Mouse (Mus musculus) right cerebral cortex, postnatal 10 days (tissue): ENCODE results near the gene Knl1.
"Not testable (repeated sequence)": the region's sequence is repeated elsewhere in the genome, so short reads cannot be mapped to it uniquely, and the experiment has no call there.

Experiments
- DNase-seq, 2 experiments: peaks; one replicate each; pipeline ENCODE4 v3.0.0; 2021; ENCODE audit warnings: low spot score in 2 of 2

The Knl1 gene

DNA sequence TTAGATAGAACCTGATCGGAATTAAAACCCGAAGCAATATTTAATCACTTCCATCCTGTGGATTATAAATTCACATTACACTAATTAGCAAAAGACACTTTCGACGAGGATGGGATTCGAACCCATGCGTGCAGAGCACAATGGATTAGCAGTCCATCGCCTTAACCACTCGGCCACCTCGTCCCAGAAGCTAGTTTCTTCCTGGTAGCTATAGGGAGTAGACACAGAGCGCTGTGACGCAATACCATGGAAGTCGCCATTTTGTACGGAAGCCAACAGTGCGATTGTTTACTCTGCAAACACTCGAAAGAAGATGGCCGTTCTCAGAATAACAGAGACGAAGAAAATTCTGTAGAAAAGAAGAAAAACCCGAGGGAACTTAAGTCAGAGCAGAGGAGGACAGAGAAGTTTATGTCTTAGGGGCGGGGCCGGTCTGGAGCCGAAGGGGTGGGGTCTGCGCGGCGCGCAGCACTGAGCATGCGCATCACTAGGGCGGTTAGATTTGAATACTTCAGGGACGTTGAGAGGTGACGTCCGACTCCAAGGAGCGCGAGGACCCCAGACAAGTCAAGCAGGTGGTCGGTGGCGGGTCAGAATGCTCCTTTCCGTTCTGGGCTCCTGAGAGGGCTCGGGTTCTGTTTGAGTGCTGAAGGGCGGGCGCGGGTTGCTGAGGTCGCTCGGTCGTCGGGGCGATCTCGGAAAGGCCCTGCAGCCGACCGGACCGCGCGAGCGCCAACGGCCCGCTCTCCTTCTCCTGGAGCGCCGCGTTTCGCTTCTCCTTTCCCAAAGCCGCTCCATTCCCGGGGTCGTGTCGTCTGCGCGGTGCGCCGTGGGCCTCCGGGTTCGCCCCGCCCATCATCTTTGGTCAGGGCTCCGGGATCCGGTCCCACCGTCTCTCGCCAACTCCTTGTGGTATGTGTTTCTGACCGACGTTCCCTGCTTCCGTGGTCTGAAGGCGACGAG lies at the start of gene Knl1:
Gene Knl1, plus strand, starts transcription at position 471 of the 963 bp plus-strand sequence.
- peak; percentile 95 for DNase-seq

GRCm38 (mm10) chr2:118998115-118998866 lies 48.6 kb upstream of the Knl1 start:
- DNase-seq: no peak

DNA sequence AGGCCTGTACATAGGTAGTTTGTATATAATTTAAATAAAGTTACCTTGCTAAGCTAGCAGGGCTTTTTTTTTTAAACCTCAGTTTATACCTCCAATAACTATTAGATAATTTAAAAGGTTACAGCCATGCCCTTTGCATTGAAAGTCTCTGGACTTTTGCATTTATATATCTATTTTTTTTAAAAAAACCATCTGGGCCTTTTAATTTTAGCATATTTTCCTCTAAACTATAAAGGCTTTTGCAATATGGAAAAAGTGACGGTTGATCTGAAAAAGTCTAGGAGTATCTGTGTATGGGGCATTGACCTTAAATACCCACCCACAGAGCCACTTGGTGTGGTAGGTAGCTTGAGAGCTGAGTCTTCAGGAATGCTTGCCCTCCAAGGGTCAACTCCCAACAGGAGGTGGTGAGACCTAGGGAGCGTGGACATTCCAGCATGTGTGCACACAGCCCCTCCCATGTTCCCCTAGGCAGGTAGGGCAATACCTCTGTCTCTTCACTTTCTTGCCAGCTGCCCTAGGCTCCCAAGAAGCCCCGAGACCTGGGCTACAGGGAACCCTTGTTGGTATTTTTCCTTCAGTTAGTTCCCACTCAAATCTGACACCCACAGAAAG lies 47.8 kb upstream of the Knl1 start:
- no peak for DNase-seq

DNA sequence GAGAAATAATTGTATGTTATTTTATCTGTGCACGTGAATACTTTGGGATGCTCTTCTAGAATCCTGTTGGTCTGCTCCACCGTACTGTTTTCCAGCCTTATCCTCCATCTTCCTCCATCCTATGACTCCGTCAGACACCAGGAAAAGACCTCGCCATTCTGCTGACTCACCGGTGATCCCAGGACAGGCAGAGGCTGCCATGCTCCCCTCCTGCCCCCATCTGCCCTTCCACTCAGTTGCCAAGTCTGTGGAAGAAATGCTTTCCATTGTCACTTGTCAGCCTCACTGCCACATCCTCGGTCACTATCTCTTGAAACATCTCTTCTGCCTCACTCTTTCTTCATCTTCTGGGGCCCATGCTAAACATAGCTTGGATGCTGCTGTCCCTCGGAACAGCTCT lies 40.0 kb upstream of the Knl1 start:
- DNase-seq: no peak

DNA sequence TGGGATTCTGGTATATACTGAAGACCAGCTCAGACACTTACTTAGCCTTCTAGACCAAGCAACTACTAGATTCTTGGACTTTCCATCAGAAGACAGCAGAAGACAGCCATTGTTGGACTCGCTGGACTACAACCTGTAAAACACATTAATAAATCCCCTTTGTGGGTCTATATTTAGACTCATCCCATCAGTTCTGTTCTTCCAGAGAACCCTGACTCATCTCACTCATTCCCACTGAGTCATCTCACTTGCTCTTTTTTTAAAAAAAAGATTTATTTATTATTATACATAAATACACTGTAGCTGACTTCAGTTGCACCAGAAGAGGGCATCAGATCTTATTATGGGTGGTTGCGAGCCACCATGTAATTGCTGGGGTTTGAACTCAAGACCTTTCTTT lies 37.5 kb upstream of the Knl1 start:
- DNase-seq: no peak

- DNase-seq: no peak
Observed at GRCm38 (mm10) chr2:119014989-119015388, 31.9 kb upstream of the Knl1 start.

DNA sequence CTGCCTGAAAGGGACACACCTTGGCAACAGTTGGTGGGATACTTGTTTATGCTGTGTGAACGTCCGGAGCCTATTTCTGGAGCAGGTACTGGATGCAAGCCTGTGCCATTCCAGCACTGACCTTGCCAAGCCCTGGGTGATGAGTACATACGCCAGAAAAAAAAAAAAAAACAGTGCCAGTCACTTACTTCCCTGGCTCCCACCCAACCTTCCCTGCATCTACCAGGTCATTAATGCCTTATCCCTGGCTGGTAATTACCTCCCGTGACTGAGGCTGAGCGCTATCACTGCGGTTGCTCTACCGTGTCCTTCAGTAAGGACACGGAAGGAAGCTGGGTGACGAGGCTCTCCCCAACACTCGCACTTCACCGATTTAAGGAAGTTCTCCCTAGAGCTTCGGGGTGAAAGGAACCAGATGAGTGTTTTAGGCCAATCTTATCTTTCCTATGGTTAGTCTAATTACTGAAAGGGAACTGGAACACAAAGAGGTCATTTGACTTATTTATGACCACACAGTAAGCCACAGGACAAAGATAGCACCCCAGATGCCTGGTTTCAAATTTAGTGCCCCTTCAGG lies 31.2 kb upstream of the Knl1 start:
- DNase-seq: no peak

GRCm38 (mm10) chr2:119016312-119016711 lies 30.6 kb upstream of the Knl1 start:
- not testable (repeated sequence) for DNase-seq

GRCm38 (mm10) chr2:119017647-119018046 lies 29.3 kb upstream of the Knl1 start:
- DNase-seq: no peak

DNA sequence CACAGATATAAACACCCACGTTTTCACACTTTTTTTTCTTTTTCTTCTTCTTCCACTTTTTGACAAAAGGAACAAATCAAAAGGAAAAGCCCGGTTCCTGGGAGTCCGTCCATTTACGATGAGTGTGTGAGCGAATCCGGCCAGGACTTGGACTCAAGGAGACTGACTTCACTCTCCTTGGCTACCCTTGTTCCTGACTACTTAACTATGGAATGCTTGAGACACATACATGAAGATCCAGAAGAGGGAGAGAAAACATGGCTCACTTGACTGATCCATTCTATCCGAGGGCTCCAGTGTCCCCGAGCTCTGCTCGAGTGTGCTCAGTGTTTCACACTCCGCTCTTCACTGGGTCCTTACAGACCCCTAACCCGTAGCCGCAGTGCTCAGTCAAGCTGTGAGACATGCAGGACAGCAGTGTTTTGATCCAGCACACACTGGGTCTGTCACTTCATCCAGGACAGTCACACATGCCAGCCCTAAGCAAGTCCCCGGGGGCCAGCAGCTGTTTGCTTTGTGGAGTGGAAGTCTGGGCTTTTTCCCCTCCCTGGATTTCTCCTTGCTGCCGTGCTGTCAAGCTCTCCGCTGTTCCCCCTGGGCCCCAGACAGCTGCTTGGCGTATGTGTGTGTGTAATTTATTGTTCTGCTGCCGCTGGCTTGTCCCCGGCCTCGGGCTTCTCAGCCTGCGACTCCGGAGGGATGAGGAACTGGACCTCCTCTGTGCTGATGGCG lies 28.4 kb upstream of the Knl1 start:
- DNase-seq: peak in 1 of 2 experiments; percentile 34

- peak; percentile 47 to 51 for DNase-seq
Observed at GRCm38 (mm10) chr2:119019131-119019530, 27.8 kb upstream of the Knl1 start.

DNA sequence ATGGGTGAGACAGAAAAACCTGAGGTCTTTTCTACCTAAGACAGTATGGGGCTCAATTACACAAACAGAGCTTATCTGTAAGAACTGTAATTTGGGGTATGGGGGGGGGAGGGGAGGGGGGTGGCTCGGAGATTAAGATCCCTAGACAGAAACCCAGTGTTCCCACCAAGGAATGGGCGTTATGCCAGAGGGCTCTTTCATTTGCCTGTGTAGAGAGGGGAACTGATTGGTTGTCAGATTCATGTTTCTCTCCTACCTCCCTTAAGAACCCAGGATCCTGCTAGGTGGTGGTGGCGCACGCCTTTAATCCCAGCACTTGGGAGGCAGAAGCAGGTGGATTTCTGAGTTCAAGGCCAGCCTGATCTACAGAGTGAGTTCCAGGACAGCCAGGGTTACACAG lies 27.4 kb upstream of the Knl1 start:
- peak in 1 of 2 experiments; percentile 44 for DNase-seq

DNA sequence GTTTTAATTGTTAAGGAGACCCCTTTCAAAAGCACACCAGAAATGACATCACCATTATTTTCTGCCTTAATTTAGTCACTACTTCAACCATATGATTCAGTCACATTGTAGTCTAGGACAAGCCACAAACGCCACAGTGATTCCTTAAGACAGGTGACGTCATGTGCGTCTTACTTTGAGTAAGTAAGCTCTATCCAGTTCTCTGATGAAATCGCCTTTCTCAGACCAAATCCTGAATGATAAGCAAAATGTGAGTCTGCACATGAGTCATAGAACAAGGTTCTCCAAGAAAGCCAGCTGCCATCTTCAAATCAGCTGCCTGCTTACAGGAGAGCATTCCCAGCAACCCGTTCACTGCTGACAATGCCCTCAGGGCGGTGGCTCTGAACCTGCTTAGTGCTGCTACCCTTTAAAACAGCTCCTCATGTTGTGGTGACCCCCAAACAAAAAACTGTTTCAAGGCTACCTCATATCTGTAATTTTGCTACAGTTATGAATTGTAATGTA lies 23.7 kb upstream of the Knl1 start:
- no peak for DNase-seq

DNA sequence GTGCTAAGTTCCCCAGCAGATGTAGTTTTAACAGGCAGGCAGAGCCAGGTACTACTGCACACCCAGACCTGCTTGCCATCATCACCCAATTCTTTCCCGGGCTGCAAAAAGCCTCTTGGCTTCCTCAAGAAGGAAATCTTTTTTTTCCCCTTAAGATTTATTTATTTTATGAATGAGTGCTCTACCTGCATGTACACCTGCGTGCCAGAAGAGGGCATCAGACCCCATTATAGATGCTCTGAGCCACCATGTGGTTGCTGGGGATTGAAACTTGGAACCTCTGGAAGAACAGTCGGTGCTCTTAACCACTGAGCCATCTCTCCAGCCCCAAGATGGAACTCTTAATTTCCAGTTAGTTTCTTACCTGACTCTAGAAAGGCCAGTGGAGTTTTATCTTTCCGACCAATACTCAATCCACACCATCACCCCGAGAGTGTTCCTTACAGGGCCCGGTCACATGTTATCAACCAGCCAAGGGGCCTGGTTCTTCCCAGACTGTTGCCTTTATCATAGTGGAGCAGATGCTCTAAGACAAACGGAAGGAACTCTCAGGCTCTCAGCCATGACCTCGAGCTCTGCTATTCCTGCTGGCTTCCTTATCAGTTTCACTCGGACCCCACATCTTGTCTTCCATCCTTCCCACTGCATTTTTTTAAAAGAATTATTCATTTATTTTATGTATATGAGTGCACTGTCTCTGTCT lies 22.2 kb upstream of the Knl1 start:
- no peak for DNase-seq

DNA sequence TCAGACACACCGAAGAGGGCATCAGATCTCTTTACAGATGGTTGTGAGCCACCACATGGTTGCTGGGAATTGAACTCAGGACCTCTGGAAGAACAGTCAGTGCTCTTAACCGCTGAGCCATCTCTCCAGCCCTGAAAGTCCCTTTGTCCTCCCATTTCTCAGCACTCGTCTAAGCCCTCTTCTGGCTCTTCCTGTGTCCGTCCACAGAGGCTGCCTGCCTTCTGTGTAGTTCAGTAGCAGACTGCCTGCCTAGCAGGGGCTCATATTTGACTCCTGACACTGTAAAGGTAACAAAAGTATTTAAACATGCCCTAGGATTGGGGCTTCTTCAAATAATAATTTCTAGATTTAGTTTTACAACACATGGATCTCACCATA lies 21.7 kb upstream of the Knl1 start:
- no peak for DNase-seq

GRCm38 (mm10) chr2:119026951-119027350 lies 20.0 kb upstream of the Knl1 start:
- DNase-seq: no peak

- peak; percentile 96 to 97 for DNase-seq
Observed at GRCm38 (mm10) chr2:119028941-119029551, 17.9 kb upstream of the Knl1 start, which contains the start of gene Ccdc32. Ccdc32 (minus strand) TSS chr2:119029393.

DNA sequence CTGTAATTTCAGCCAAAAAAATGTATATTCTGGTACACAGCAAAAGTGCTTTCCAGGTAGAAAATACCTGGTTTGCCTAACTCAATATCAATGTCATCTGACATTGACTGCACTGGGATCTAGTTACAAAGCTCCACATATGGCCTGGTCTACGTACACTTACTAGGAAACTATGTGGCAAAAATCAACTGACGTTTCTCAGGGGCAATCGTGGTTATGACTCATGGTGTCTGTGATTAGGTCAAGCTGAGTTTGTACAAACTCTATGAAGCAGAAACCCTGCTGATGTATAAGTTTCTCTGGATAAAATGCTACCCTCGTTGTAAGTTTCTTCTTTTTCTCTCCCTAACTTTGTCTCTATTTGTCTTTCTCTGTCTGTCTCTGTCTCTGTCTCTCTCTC lies 14.7 kb upstream of the Knl1 start:
- DNase-seq: no peak

- peak; percentile 97 for DNase-seq
Observed at GRCm38 (mm10) chr2:119034656-119035396, 12.1 kb upstream of the Knl1 start, which contains the start of gene Rpusd2. Rpusd2 (plus strand) TSS chr2:119034790.
